Mouse (Mus musculus): ENCODE measurements around the gene C1qb.

DNA sequence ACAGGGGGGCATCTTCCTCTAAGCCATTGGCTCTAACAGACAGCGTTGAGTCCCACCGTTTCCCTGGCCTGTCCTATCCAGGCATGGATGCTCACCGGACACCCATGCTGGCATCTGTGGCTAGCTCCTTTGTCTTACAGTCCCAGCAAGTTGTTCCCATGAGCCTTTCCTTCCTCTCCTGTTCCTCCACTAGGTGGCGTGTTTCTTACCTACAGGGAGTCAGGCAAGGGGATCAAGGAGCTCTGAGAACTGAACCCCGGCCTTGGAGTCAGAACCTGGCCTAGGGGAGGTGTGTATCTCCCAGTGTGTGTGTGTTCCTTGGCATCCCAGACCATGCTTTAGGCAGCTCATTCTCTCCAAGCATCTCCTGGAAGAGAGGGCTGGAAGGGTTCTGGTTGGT is 42.9 kb upstream of the C1qb start:
- 0 out of 2 replicates have a peak, but pooled peaks have one; percentile 14 for TF ChIP-seq CTCF (IDR thresholded peaks at IDR 0.05; ENCODE audit: insufficient read depth, low read depth, low read length)
- no peak for TF ChIP-seq POLR2A (IDR thresholded peaks at IDR 0.05; ENCODE audit: insufficient read depth, low read depth, low read length)

All from olfactory bulb, adult 2 months (tissue).